Mouse (Mus musculus) granulocyte monocyte progenitor cell, adult 5-6 weeks (primary cell): ENCODE measurements at regions not wholly inside any gene's neighbourhood (a gene's known extent, or its start where the extent isn't known, plus 50 kb on each side); places are given as distances from the start of the nearest gene placed in this dataset.
A peak's percentile ranks its signal among the peaks of the same experiment; 100 is the strongest.

Experiments used
- ATAC-seq: replicated peaks from 2 replicates; pipeline ENCODE4 v1.8.0; 2016; ENCODE audit warnings: mild to moderate bottlenecking, moderate TSS enrichment, inconsistent platforms; ENCODE audit not compliant: poor library complexity, severe bottlenecking

GRCm38 (mm10) chr12:26144616-26145015 lies 270.4 kb downstream of the Rnf144a start:
- no peak for ATAC-seq

- no peak for ATAC-seq
Measured at GRCm38 (mm10) chr12:26143411-26143810, 271.6 kb downstream of the Rnf144a start.

DNA sequence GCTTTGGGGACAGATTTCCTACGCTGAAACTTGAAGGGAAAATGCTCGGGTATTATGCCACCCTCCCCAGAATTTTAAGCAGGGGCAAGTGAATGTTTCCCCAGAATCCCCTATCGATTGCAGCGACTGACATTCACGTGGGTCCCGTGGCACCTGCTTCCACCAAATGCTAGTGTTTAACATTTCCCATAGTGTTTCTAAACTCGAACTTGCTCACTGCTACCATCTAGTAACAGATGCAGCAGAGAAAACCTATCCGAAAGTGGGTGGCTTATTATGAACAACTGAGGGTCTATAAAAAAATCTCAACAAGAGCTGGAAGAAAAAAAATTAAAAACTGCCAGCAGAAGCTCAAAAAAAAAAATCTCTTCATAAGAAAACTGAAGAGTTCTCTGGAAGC lies 284.2 kb downstream of the Rnf144a start:
- ATAC-seq, result no peak

- ATAC-seq, result no peak
Measured at GRCm38 (mm10) chr12:26130011-26130410, 285.0 kb downstream of the Rnf144a start.

- no peak for ATAC-seq
Measured at GRCm38 (mm10) chr12:26129511-26129910, 285.5 kb downstream of the Rnf144a start.

DNA sequence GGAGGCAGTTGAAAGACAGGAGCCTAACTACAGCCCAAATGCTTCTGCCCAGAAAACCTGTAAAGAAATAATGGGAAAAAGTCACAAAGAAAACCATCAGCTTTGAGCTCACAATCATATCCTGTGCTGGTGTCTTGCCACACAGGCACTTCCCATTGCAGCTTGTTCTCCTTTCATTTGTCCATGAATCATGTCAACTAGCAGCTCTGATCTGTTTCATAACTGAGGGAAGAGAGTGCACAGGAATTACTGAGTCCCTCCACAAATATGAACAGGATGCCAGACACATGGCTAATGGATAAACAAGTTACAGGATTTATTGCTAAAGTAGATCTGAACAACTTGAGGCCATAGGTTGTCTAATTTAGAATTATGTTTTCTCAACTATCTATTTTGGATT lies 286.2 kb downstream of the Rnf144a start:
- ATAC-seq, result peak; percentile 68

GRCm38 (mm10) chr12:26126260-26126659 lies 288.8 kb downstream of the Rnf144a start:
- no peak for ATAC-seq

GRCm38 (mm10) chr12:26124211-26124610 lies 290.8 kb downstream of the Rnf144a start:
- no peak for ATAC-seq

- ATAC-seq, result no peak
Measured at GRCm38 (mm10) chr12:26115339-26115912, 299.6 kb downstream of the Rnf144a start.

GRCm38 (mm10) chr12:26112166-26113019 lies 302.7 kb downstream of the Rnf144a start:
- peak; percentile 55 for ATAC-seq

DNA sequence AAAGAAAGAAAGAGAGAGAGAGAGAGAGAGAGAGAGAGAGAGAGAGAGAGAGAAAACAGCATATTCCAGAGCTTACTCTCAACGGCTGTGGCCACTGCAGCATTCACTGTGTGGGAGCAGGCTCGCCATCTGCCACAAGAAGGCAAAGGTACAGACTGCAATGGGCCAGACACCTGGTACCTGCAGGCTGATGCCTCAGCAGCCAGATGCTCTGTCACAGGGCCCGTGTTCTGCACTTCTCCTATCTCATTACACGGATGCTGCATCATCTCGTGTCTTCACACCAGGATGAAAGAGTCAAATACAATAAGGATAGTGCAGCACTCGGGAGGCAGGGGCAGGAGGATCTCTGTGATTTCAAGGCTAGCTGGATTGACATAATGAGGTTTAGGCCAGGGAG lies 305.2 kb downstream of the Rnf144a start:
- no peak for ATAC-seq

GRCm38 (mm10) chr12:26104372-26104771 lies 310.7 kb downstream of the Rnf144a start:
- no peak for ATAC-seq

DNA sequence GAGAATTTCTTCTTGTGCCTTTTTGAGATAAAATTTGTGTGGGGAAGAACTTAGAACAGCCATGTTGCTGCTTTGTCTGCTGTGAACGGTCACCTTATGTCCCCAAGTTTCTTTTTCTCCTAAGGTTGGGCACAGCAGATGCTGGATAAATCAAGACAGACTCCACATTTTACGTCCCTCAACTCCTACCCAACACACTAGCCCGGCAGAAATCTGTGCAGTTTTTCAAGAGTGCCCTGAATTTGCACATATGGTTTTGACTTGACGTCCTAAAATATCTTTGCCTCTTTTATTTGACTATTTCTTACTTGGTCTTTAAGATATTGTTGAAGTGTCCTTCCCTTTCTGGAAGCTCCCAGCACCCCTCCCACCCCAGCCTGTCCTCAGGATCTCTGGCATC lies 312.7 kb downstream of the Rnf144a start:
- no peak for ATAC-seq

GRCm38 (mm10) chr12:26100140-26100539 lies 314.9 kb downstream of the Rnf144a start:
- ATAC-seq, result no peak

DNA sequence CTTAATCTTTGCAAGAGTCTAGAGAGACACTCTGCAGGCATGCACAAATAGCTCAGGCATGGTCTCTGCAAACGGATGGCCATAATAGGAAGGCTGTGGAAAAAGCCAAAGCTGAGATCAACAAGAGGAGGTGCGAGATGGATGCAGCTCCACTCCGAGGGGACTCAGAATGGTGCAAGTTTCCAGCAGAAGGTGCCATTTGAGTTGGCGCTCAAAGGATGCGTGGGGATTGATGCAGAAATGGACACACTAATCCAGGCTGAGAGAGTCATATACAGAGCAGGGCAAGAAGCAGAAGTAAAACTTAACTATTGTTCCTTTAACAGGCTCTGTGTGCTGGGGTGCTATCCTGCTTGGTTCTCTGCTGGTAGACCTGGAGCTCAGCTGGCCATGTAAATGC lies 315.9 kb downstream of the Rnf144a start:
- no peak for ATAC-seq

DNA sequence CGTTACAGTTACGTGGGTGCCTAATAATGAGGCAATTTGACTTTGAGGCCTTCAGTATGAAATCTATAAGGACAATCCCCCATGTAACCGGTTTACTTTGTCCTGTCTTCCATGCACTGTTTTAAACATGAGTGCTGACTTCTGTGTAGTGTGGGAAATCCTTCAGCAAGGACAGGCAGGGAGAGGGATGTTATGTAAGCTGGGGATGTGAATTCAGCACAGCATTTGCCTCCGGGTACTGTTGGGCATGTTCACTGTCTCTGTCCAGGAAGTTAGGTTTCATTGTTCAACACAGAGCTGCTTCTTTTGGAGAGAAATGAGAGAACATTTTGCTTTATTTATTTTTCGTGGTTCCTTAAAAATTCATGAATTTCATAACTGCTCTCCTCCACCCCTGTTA lies 322.7 kb downstream of the Rnf144a start:
- no peak for ATAC-seq

DNA sequence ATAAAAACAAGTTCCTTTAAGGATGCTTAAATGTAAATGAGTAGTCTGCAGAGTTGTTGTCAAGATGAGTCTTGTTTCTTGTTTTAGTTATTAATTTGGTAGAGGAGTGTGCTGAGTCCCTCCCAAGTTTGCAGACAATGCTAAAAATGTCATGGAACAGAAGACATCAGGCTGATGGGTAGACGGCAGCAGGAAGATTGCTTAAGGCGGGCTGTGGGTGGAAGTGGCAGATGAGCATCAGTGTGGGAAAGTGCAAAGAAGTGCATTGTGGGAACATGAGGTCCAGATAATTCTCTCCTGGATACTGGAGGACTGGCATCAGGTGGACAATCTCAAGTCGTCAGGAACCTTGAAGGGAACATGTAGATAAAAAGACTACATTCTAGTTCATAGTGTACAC lies 323.2 kb downstream of the Rnf144a start:
- no peak for ATAC-seq

GRCm38 (mm10) chr12:26088389-26088788 lies 326.7 kb downstream of the Rnf144a start:
- ATAC-seq, result no peak

- ATAC-seq, result no peak
Measured at GRCm38 (mm10) chr12:26086923-26087322, 328.1 kb downstream of the Rnf144a start.

DNA sequence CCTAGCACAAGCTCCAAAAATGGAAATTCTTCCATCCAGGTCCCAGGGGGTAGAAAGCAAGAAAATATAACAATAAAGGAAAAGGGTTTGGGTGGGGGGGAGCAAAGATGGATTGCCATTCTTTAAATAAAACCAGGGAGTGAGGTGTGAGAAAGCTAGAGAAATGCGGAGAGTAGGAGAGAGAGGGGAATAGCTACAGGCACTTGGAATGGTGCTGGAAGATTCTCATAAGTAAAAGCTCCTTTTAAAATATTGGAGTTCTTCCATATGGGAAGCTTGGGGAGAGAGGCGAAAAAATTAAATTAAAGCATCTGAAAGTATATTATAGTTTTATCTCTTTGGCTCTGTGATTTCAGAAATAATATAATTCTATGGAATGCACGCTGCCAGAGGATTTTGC lies 328.6 kb downstream of the Rnf144a start:
- no peak for ATAC-seq

DNA sequence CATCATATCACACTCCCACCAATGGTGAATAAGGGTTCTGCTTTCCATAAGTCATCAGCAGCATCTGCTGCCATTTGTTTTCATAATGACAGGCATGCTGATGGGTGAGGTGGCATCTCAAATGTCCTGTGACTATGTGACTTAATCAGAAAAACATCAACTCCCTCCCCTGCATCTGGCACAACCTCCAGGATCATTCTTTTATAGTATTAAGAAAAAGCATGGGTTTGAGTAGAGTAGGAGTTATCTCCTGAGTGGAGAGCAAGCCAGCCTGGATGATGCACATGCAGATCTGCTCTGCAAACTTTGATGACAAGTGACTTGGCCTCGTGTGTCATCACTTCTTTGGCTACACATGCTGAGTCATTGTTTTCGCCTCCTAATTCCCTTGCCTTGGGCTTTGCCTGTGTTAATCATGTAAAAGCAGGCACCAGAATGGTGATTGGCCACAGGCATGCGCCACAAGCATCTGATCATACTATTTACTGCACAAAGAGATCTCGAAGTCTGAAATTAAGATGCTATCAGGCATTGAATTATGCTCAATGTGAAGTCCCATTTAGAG lies 335.9 kb downstream of the Rnf144a start:
- no peak for ATAC-seq
